Comparison of ENCODE assay signal across 8 mouse cellular contexts in the genomic region with DNA sequence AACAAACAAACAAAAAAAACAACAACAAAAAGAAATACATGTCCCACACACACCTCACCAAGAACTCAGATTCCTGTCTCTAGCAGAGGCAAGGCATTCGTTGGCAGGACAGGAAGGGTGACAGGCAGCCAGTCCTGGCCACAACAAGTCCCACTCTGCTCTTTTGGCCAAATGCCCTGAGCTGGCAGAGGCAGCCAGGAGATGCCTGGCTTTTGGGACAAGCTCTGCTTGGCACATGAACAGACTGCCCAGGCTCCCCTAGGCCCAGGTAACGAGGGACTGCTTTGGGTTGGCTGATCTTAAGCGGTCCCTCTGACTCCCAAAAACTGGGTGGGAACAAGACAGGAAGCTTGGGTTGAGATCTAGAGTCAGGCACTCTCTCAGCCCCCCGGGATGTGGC. TPM values are rescaled to one million over a fixed set of nuclear protein-coding genes. Genes with fewer than 3 reads are reported as not detected.
DNase-seq lines count a peak whose midpoint lies in the region; ATAC-seq lines count a peak whose summit lies in the region.

No protein-coding gene starts in this region.

- peak; percentile 71 for DNase-seq in urinary bladder, postnatal 14 days (ENCODE audit: low spot score)
- no peak for DNase-seq in urinary bladder, postnatal 4 days (ENCODE audit: low spot score in 2 of 2)
- DNase-seq in kidney, postnatal 10 days = peak; percentile 62
- peak; percentile 53 for DNase-seq in midbrain, embryonic 14.5 days

- H3K36me3 ChIP-seq in embryonic facial prominence, embryonic 12.5 days = peaks cover 8% of the 10 kb centered on the region
- peaks cover 11% of the 10 kb centered on the region for H3K36me3 ChIP-seq in heart, embryonic 14.5 days (ENCODE audit: control insufficient read depth, insufficient read depth, low read length)
- H3K36me3 ChIP-seq in midbrain, embryonic 14.5 days (ENCODE audit: control insufficient read depth, insufficient read depth, low read length) = peaks cover 5% of the 10 kb centered on the region; the same call in 1 of the 2 replicates

- peak overlapping the region; percentile 91 for H3K4me3 ChIP-seq in embryonic facial prominence, embryonic 12.5 days
- peak overlapping the region; percentile 80 to 92 for H3K4me3 ChIP-seq in heart, embryonic 14.5 days (ENCODE audit: control insufficient read depth in 1 of 2, insufficient read depth in 1 of 2, low read depth in 1 of 2, low read length in 2 of 2)
- peak overlapping the region; percentile 88 for H3K4me3 ChIP-seq in midbrain, embryonic 14.5 days (replicated peaks; ENCODE audit: low read depth, low read length)

- WGBS in embryonic facial prominence, embryonic 12.5 days = 30% methylated on average over 4 of the region's 4 CpGs
- 24% methylated on average over 4 of the region's 4 CpGs for WGBS in heart, embryonic 14.5 days
- WGBS in midbrain, embryonic 14.5 days = 56% methylated on average over 4 of the region's 4 CpGs

- peaks cover 46% of the 10 kb centered on the region for H3K4me1 ChIP-seq in embryonic facial prominence, embryonic 12.5 days
- peaks cover 43 to 54% of the 10 kb centered on the region in 2 experiments for H3K4me1 ChIP-seq in heart, embryonic 14.5 days (ENCODE audit: control insufficient read depth in 2 of 2, insufficient read depth in 2 of 2, low read length in 2 of 2)
- H3K4me1 ChIP-seq in midbrain, embryonic 14.5 days (ENCODE audit: control insufficient read depth, insufficient read depth, low read length) = peaks cover 44% of the 10 kb centered on the region

- no peaks in the 10 kb centered on the region for H3K27me3 ChIP-seq in embryonic facial prominence, embryonic 12.5 days
- no peaks in the 10 kb centered on the region for H3K27me3 ChIP-seq in heart, embryonic 14.5 days (ENCODE audit: control insufficient read depth, insufficient read depth, low read length)
- H3K27me3 ChIP-seq in midbrain, embryonic 14.5 days (ENCODE audit: control insufficient read depth, insufficient read depth, low read length) = no peaks in the 10 kb centered on the region

- no peak for ATAC-seq in embryonic facial prominence, embryonic 12.5 days (ENCODE audit: insufficient number of reproducible peaks, insufficient read depth, low FRiP score, low TSS enrichment)
- ATAC-seq in heart, embryonic 14.5 days (ENCODE audit: insufficient number of reproducible peaks, insufficient read depth, low FRiP score, low read depth) = no peak
- no peak for ATAC-seq in midbrain, embryonic 14.5 days (ENCODE audit: low FRiP score, low TSS enrichment)
- no peak for ATAC-seq in monocyte, adult 5-6 weeks (replicated peaks; ENCODE audit: insufficient number of reproducible peaks, low FRiP score, low TSS enrichment, poor library complexity, severe bottlenecking)
- ATAC-seq in frontal cortex, adult (ENCODE audit: low TSS enrichment) = no peak

- H3K4me2 ChIP-seq in embryonic facial prominence, embryonic 12.5 days (replicated peaks) = peak overlapping the region; percentile 96
- peak overlapping the region; percentile 91 for H3K4me2 ChIP-seq in heart, embryonic 14.5 days (ENCODE audit: low read length)
- H3K4me2 ChIP-seq in midbrain, embryonic 14.5 days (ENCODE audit: low read length) = peak overlapping the region; percentile 96

- no peak overlapping the region for H3K27ac ChIP-seq in embryonic facial prominence, embryonic 12.5 days
- no peak overlapping the region for H3K27ac ChIP-seq in heart, embryonic 14.5 days (replicated peaks in 1 of 2; ENCODE audit: control insufficient read depth in 1 of 2, insufficient read depth in 1 of 2, low read depth in 2 of 2, low read length in 2 of 2)
- H3K27ac ChIP-seq in midbrain, embryonic 14.5 days (replicated peaks; ENCODE audit: low read depth, low read length) = no peak overlapping the region

- H3K9ac ChIP-seq in embryonic facial prominence, embryonic 12.5 days = peak overlapping the region; percentile 89
- H3K9ac ChIP-seq in heart, embryonic 14.5 days (ENCODE audit: low read length) = peak overlapping the region; percentile 92
- peak overlapping the region; percentile 85 for H3K9ac ChIP-seq in midbrain, embryonic 14.5 days (replicated peaks; ENCODE audit: low read length)

- H3K9me3 ChIP-seq in embryonic facial prominence, embryonic 12.5 days = no peaks in the 10 kb centered on the region
- no peaks in the 10 kb centered on the region for H3K9me3 ChIP-seq in heart, embryonic 14.5 days (ENCODE audit: control insufficient read depth, low read length)
- H3K9me3 ChIP-seq in midbrain, embryonic 14.5 days (ENCODE audit: control insufficient read depth, low read length) = no peaks in the 10 kb centered on the region

RNA-seq across cellular contexts. Expression of a gene that starts 1.3 kb away (rescaled TPM):
- polyA plus RNA-seq in embryonic facial prominence, embryonic 12.5 days (2016; fragmentation: Nextera tagmentation; extraction: Ambion mirVana) = 38.1 and 39.0 TPM in 2 replicates
- 36.8 and 38.4 TPM in 2 replicates for polyA plus RNA-seq in heart, embryonic 14.5 days (2014; fragmentation: Nextera tagmentation; extraction: Ambion mirVana)
- polyA plus RNA-seq in midbrain, embryonic 14.5 days (2014; fragmentation: Nextera tagmentation; extraction: Ambion mirVana) = 30.8 and 36.2 TPM in 2 replicates
- total RNA-seq in monocyte, adult 5-6 weeks (2017) = 2.9 to 5.3 TPM (median 3.1 TPM) in 3 replicates

RNA-seq across cellular contexts. Expression of a gene that starts 34.2 kb away (rescaled TPM):
- 5.5 and 7.3 TPM in 2 replicates for polyA plus RNA-seq in embryonic facial prominence, embryonic 12.5 days (2016; fragmentation: Nextera tagmentation; extraction: Ambion mirVana)
- 3.1 and 4.6 TPM in 2 replicates for polyA plus RNA-seq in heart, embryonic 14.5 days (2014; fragmentation: Nextera tagmentation; extraction: Ambion mirVana)
- 12.7 and 14.2 TPM in 2 replicates for polyA plus RNA-seq in midbrain, embryonic 14.5 days (2014; fragmentation: Nextera tagmentation; extraction: Ambion mirVana)
- total RNA-seq in monocyte, adult 5-6 weeks (2017) = 112 to 213 TPM (median 125 TPM) in 3 replicates

RNA-seq across cellular contexts. Expression of a gene that starts 37.5 kb away (rescaled TPM):
- 15.7 and 16.6 TPM in 2 replicates for polyA plus RNA-seq in embryonic facial prominence, embryonic 12.5 days (2016; fragmentation: Nextera tagmentation; extraction: Ambion mirVana)
- 5.8 and 5.9 TPM in 2 replicates for polyA plus RNA-seq in heart, embryonic 14.5 days (2014; fragmentation: Nextera tagmentation; extraction: Ambion mirVana)
- 29.1 and 31.2 TPM in 2 replicates for polyA plus RNA-seq in midbrain, embryonic 14.5 days (2014; fragmentation: Nextera tagmentation; extraction: Ambion mirVana)
- total RNA-seq in monocyte, adult 5-6 weeks (2017) = 9.8 to 16.9 TPM (median 13.1 TPM) in 3 replicates

Comparison
In these comparisons a context has a peak if more than half of its experiments do, and no peak if none do; other contexts are left out.
1. DNase-seq: peak in urinary bladder, postnatal 14 days (single experiment), kidney, postnatal 10 days (single experiment) and midbrain, embryonic 14.5 days (single experiment); none in urinary bladder, postnatal 4 days (0 of 2).
2. Peak in every context shown above with its lines, with median percentiles within 50 percentile points of each other: H3K4me2 ChIP-seq, H3K4me3 ChIP-seq and H3K9ac ChIP-seq.